Mouse (Mus musculus) small intestine, adult 2 months (tissue): ENCODE measurements around the gene Wdr54. TPM values are rescaled to one million over a fixed set of nuclear protein-coding genes. Genes with fewer than 3 reads are reported as not detected.
"Not testable (repeated sequence)": the region's sequence is repeated elsewhere in the genome, so short reads cannot be mapped to it uniquely, and the experiment has no call there.

Experiments used
- H3K27ac ChIP-seq: fragments of 200-500 bp; 2 replicates; pipeline ENCODE4 v1.5.1; 2012; ENCODE audit warnings: low read depth, low read length, control low read depth, inconsistent platforms; ENCODE audit not compliant: insufficient read depth
- H3K27me3 ChIP-seq: fragments of 200-500 bp; 2 replicates; pipeline ENCODE4 v1.6.1; 2012; ENCODE audit warnings: mild to moderate bottlenecking, moderate library complexity, low read length, inconsistent platforms; ENCODE audit not compliant: control insufficient read depth, insufficient read depth
- H3K36me3 ChIP-seq: fragments of 200-500 bp; 2 replicates; pipeline ENCODE4 v1.6.1; 2012; ENCODE audit warnings: mild to moderate bottlenecking, low read length, control low read depth, inconsistent platforms; ENCODE audit not compliant: control insufficient read depth, insufficient read depth
- H3K4me1 ChIP-seq: fragments of 200-500 bp; 2 replicates; pipeline ENCODE4 v1.6.1; 2012; ENCODE audit warnings: low read length, inconsistent platforms, mixed read lengths; ENCODE audit not compliant: control insufficient read depth, insufficient read depth, insufficient read length
- H3K4me3 ChIP-seq: fragments of 200-500 bp; 2 replicates; pipeline ENCODE4 v1.5.1; 2012; ENCODE audit warnings: low read depth, mild to moderate bottlenecking, control low read depth, inconsistent platforms, low read length, moderate library complexity
- CTCF ChIP-seq: fragments of 200-500 bp; IDR thresholded peaks from 2 replicates; pipeline ENCODE4 v1.5.1; 2012; ENCODE audit warnings: low read depth, mild to moderate bottlenecking, control low read depth, inconsistent platforms, low read length, moderate library complexity, mixed read lengths; ENCODE audit not compliant: insufficient replicate concordance, insufficient read length; ENCODE audit errors: extremely low read depth
- POLR2A ChIP-seq: fragments of 200-500 bp; IDR thresholded peaks from 2 replicates; pipeline ENCODE4 v1.6.1; 2012; ENCODE audit warnings: low read depth, mild to moderate bottlenecking, control low read depth, inconsistent platforms, low read length, moderate library complexity
- WGBS: fragments of 180-500 bp; shearing (Covaris S2); methylation state at CpG from one replicate; pipeline ENCODE4 v1.1.7; 2018; 5-methylcytosine and 5-hydroxymethylcytosine counted together
- polyA plus RNA-seq: library from polyadenylated mRNA; depleted of rRNA; stranded (reverse); fragments of >200 nt; gene quantifications from 2 replicates; pipeline ENCODE4 v1.2.3, GENCODE M21; 2012

The Wdr54 gene
- polyA plus RNA-seq, 1 experiment: 0.90 TPM

DNA sequence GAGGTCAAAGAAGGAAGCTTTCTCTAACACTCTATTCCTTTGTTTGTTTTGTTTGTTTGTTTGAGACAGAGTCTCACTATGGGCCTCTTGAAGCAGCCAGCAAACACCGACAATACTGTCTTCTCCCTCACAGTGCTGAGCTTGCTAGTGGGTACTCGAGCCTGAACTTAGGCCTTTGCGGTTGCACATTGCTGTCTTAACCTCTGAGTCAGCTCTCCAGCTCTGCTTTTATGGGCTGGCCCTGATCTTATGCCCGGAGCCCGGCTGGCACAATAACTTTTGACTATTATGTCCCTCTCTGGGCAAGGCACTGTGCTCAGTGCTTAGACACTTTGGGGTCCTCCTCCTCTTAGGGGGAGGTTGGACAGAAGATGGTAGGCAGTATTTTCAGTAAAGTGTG, 13.7 kb upstream of the Wdr54 start:
- no peak for TF ChIP-seq CTCF
- TF ChIP-seq POLR2A: no peak
- H3K27ac ChIP-seq: peak overlapping the region; percentile 39; the same call in 1 of the 2 replicates
- 28% methylated on average over 5 of the region's 5 CpGs for WGBS
- H3K4me3 ChIP-seq: no peak overlapping the region
- no peaks in the 10 kb centered on the region for H3K27me3 ChIP-seq
- H3K36me3 ChIP-seq: 0 out of 2 replicates have a peak, but pooled peaks cover 1% of the 10 kb centered on the region
- peaks cover 4% of the 10 kb centered on the region; the same call in 1 of the 2 replicates for H3K4me1 ChIP-seq

DNA sequence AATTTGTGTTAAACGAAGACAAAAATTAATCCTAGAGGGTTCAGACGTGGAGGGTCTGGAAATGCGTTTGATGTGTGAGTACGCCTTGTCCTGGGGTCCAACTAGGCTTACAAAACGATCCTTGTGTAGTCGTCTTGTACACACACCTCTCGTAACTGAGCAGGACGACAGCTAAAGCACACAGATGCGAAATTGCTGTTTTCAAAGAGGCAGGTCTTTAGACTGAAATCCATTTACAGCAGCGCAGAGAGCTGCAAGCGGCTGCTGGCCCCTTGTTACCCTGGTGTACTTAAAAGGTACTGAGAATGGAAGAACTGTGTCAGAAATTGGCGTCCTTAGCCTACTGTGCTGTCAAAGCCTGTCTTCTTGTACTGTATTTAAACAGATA, 10.0 kb upstream of the Wdr54 start:
- peaks cover 11% of the 10 kb centered on the region for H3K4me1 ChIP-seq
- H3K36me3 ChIP-seq: no peaks in the 10 kb centered on the region
- H3K4me3 ChIP-seq: peak overlapping the region; percentile 92
- peak overlapping the region; percentile 3; the same call in 1 of the 2 replicates for H3K27ac ChIP-seq
- peak; percentile 11; the same call in 1 of the 2 replicates for TF ChIP-seq CTCF
- no peak for TF ChIP-seq POLR2A
- H3K27me3 ChIP-seq: no peaks in the 10 kb centered on the region
- WGBS: under 1% methylated on average over 12 of the region's 12 CpGs

- Histone ChIP-seq H3K4me1 (peaks cover 11% of the 10 kb centered on the region), H3K27ac (peak within 1 kb of the TSS; percentile 88), H3K36me3 (no peaks in the 10 kb centered on the region), H3K27me3 (no peaks in the 10 kb centered on the region), H3K4me3 (peak within 1 kb of the TSS; percentile 92)
- TF ChIP-seq CTCF: peak; percentile 87
- peak; percentile 50 for TF ChIP-seq POLR2A
- WGBS: under 1% methylated on average over 58 of the region's 58 CpGs
Measured at GRCm38 (mm10) chr6:83165607-83166242, 9.5 kb upstream of the Wdr54 start, which contains the start of gene Dctn1. TSS of gene Dctn1 (plus strand) at chr6:83165920.

DNA sequence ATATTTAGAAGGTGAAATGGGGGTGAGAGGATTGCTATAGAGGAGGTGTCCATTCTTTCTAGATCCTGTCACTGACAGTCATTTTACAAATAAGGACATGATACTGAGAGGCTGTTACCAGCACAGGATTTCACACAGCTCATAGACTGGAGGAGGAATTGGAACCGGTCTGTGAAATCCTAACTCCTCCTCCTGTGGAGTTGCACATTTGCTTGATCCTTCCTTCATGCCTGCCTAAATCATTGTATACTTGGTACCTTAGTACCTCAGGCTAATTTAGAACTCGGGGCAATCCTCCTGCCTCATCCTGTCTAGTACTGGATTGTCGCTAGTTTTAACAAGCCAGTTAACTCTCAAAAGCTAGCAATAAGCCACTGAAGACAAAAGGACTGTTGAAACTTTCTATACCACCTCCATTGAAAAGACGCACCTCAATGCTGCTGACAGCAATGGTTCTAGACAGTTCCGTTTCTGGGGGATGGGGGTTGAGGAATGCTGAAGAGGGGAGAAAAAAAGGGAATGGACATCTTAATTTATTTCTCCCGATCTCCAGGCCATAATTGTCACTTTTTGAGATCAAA, 8.9 kb upstream of the Wdr54 start:
- TF ChIP-seq CTCF: no peak
- TF ChIP-seq POLR2A: no peak
- H3K4me3 ChIP-seq: peak overlapping the region; percentile 92
- peak overlapping the region; percentile 88 for H3K27ac ChIP-seq
- no peaks in the 10 kb centered on the region for H3K27me3 ChIP-seq
- WGBS: under 1% methylated on average over 6 of the region's 6 CpGs
- no peaks in the 10 kb centered on the region for H3K36me3 ChIP-seq
- H3K4me1 ChIP-seq: peaks cover 11% of the 10 kb centered on the region

DNA sequence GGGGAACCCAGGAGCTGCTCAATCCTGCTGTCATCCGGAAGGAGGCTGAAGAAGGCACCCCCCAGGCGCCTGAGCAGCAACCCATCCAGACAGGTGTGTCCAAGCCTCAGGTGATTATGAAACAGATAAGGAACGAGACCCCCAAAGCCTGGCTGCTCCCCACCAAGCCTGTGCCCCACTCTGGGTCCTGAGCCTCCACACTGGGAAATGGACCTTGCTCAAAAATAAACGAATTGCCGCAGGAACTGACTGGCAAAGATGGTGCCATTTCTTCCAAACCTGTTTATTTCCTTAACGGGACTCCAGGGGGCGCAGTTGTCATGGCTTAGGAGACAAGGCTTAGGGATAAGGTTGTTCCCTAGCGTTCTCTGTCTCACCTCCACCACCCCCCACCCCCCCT, 6.5 kb upstream of the Wdr54 start:
- peak; percentile 66; the same call in 1 of the 2 replicates for TF ChIP-seq CTCF
- no peak for TF ChIP-seq POLR2A
- Histone ChIP-seq H3K36me3 (no peaks in the 10 kb centered on the region), H3K4me3 (peak overlapping the region; percentile 65), H3K27me3 (no peaks in the 10 kb centered on the region), H3K27ac (no peak overlapping the region), H3K4me1 (peaks cover 7% of the 10 kb centered on the region)
- under 1% methylated on average over 8 of the region's 8 CpGs for WGBS

DNA sequence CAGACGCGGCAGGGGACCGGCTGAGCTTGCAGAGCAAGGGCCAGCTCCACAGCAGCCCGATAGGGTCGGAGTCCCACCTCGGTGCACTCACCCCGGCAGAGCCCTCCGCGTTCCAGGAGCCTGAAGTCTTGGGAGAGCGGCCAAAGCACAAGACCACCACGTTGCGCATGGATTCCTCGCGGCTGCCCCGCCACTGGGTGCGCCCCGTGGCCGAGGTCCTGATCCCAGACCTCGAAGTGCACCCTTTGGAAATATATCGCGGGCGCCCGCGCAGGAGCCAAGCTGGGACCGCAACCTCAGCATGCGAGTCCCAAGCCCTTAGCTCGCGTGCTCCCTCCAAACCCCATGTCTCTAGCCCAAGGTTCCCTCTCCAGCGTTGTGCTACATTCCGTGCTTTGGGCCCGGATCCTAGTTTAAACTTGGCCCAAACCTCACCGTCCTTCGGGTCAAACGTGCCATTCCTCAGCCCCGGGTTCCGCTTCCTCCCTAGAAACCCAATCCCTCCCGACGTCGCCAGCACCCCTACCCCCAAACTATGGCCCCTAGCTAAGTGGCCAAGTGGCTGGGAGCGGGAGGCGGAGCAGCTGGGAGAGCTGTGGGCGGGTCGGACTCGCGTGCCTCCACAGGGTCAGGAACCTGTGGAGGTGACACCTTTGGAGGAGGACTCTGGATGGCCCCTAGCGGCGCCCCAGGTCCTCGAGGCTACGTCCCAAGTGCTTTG, 5.9 kb upstream of the Wdr54 start:
- no peaks in the 10 kb centered on the region for H3K27me3 ChIP-seq
- peaks cover 7% of the 10 kb centered on the region for H3K4me1 ChIP-seq
- 1% methylated on average over 49 of the region's 49 CpGs for WGBS
- no peak overlapping the region for H3K27ac ChIP-seq
- peak overlapping the region; percentile 65 for H3K4me3 ChIP-seq
- TF ChIP-seq POLR2A (no peak; the same call in 1 of the 2 replicates), CTCF (no peak)
- no peaks in the 10 kb centered on the region for H3K36me3 ChIP-seq

- no peak overlapping the region for H3K27ac ChIP-seq
- peaks cover 7% of the 10 kb centered on the region for H3K4me1 ChIP-seq
- H3K36me3 ChIP-seq: no peaks in the 10 kb centered on the region
- H3K27me3 ChIP-seq: no peaks in the 10 kb centered on the region
- 21% methylated on average over 19 of the region's 19 CpGs for WGBS
- H3K4me3 ChIP-seq: peak overlapping the region; percentile 65
- TF ChIP-seq POLR2A: no peak
Measured at GRCm38 (mm10) chr6:83161442-83161841, 5.2 kb upstream of the Wdr54 start.

- 14% methylated on average over 3 of the region's 3 CpGs for WGBS
Measured at GRCm38 (mm10) chr6:83159456-83159855, 3.3 kb upstream of the Wdr54 start.

More at GRCm38 (mm10) chr6:83159456-83159855, 3.3 kb upstream of the Wdr54 start:
- not testable (repeated sequence) for H3K27me3 ChIP-seq, H3K4me3 ChIP-seq, H3K36me3 ChIP-seq, H3K27ac ChIP-seq, H3K4me1 ChIP-seq
